Mouse (Mus musculus) ES-E14 (cell line): ENCODE data around the gene Pcyt1a. TPM values are rescaled to one million over a fixed set of nuclear protein-coding genes. Genes with fewer than 3 reads are reported as not detected.

ENCODE experiments used
- DNase-seq: peaks from one replicate; pipeline ENCODE4 v3.0.0-alpha.2; 2013; ENCODE audit warnings: low read depth, low spot score
- H3K27ac ChIP-seq: 2 replicates; pipeline ENCODE4 v1.5.1; 2012; ENCODE audit warnings: low read depth, mild to moderate bottlenecking, low read length, moderate library complexity, mixed read lengths; ENCODE audit not compliant: poor library complexity, insufficient read depth, severe bottlenecking
- H3K36me3 ChIP-seq: 2 replicates; pipeline ENCODE4 v1.6.1; 2012; ENCODE audit warnings: mild to moderate bottlenecking, low read length, moderate library complexity, mixed read lengths; ENCODE audit not compliant: control insufficient read depth, poor library complexity, insufficient read depth, severe bottlenecking
- H3K4me1 ChIP-seq, 2 experiments: fragments of 150-350 bp in 1 of 2; sonication (generic) in 1 of 2; 2 replicates each; pipeline ENCODE4 v1.6.1; 2012; ENCODE audit warnings: low read length in 2 of 2, mild to moderate bottlenecking in 1 of 2, mixed read lengths in 1 of 2; ENCODE audit not compliant: control insufficient read depth in 2 of 2, insufficient read depth in 2 of 2, poor library complexity in 1 of 2
- H3K4me3 ChIP-seq, 2 experiments: fragments of 150-350 bp in 1 of 2; sonication (generic) in 1 of 2; 2 replicates each; pipeline ENCODE4 v1.5.1; 2012; ENCODE audit warnings: low read length in 2 of 2, low read depth in 1 of 2, mild to moderate bottlenecking in 1 of 2, mixed read lengths in 1 of 2; ENCODE audit not compliant: insufficient read depth in 1 of 2, poor library complexity in 1 of 2, severe bottlenecking in 1 of 2
- H3K9ac ChIP-seq: 2 replicates; pipeline ENCODE4 v1.6.1; 2012; ENCODE audit warnings: low read depth, mild to moderate bottlenecking, low read length, mixed read lengths; ENCODE audit not compliant: poor library complexity, insufficient read depth, severe bottlenecking
- H3K9me3 ChIP-seq: fragments of 150-350 bp; sonication (generic); 2 replicates; pipeline ENCODE4 v1.6.1; 2012; ENCODE audit warnings: low read depth, mild to moderate bottlenecking, low read length; ENCODE audit not compliant: control insufficient read depth, insufficient read depth
- CHD2 ChIP-seq: IDR thresholded peaks from 2 replicates; pipeline ENCODE4 v1.6.1; 2014; ENCODE audit warnings: mild to moderate bottlenecking, low read depth, low read length, inconsistent platforms
- HCFC1 ChIP-seq: IDR thresholded peaks from 2 replicates; pipeline ENCODE4 v1.6.1; 2012; ENCODE audit warnings: low read length, inconsistent platforms, borderline replicate concordance; ENCODE audit not compliant: insufficient read depth
- MAFK ChIP-seq: IDR thresholded peaks from 2 replicates; pipeline ENCODE4 v1.6.1; 2014; ENCODE audit warnings: mild to moderate bottlenecking, low read depth, low read length, inconsistent platforms; ENCODE audit not compliant: insufficient read depth
- ZC3H11A ChIP-seq: IDR thresholded peaks from 2 replicates; pipeline ENCODE4 v1.6.1; 2012; ENCODE audit warnings: low read depth, mild to moderate bottlenecking, inconsistent platforms, low read length, borderline replicate concordance
- ZNF384 ChIP-seq: IDR thresholded peaks from 2 replicates; pipeline ENCODE4 v1.6.1; 2012; ENCODE audit warnings: low read depth, low read length, inconsistent platforms
- in situ Hi-C, 2 experiments: fragments of 600-800 bp; cut with MboI; formaldehyde crosslinking; loops; one replicate each; pipeline ENCODE4 v1.15.1; 2025; ENCODE audit warnings: low sequenced_read_pairs in 2 of 2, inconsistent platforms in 1 of 2; ENCODE audit not compliant: unreplicated experiment in 2 of 2
- total RNA-seq: library from RNA; depleted of rRNA; stranded (reverse); fragments of 300-350 nt; gene quantifications from 2 replicates; pipeline ENCODE4 v1.2.3, GENCODE M21; 2012

Gene Pcyt1a
- total RNA-seq, 1 experiment: 18.2 TPM

- no peak overlapping the region for H3K27ac ChIP-seq
- H3K36me3 ChIP-seq: no peaks in the 10 kb centered on the region; the same call in 1 of the 2 replicates
- no peaks in the 10 kb centered on the region for H3K4me1 ChIP-seq
- in situ Hi-C loops: no loop called here
- TF ChIP-seq HCFC1: no peak
- no peak for TF ChIP-seq ZC3H11A
- TF ChIP-seq CHD2: no peak
- no peak for TF ChIP-seq MAFK
- no peak for TF ChIP-seq ZNF384
- no peak overlapping the region for H3K4me3 ChIP-seq
- no peaks in the 10 kb centered on the region for H3K9me3 ChIP-seq
- no peak for DNase-seq
- no peak overlapping the region for H3K9ac ChIP-seq
Observed at GRCm38 (mm10) chr16:32398206-32398605, 32.5 kb upstream of the Pcyt1a start.

DNA sequence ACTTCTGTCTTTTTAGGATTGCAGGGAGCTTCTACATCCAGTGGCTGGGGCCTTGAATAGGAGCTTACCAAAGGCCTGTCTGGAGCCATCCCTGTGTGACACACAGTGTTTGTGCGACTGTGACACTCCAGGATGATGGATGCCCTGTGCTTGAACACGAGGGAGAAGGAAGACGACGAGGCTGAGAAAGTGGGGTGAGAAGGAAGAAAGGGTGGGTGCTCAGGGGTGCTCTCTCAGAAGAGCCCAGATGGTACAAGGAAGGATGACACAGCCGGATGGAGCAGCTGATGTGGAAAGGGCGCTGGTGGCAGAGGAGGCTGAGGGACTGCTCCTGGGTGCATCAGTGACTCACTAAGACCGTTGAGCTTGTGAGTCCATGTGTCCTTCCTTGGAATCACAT is 30.5 kb upstream of the Pcyt1a start, which contains the start of gene Tm4sf19:
Gene Tm4sf19, plus strand, starts transcription at position 240 of the 400 bp plus-strand sequence.
- in situ Hi-C loops: no loop called here
- H3K27ac ChIP-seq: no peak within 1 kb of the TSS
- H3K4me3 ChIP-seq: no peak within 1 kb of the TSS
- no peaks in the 10 kb centered on the region for H3K36me3 ChIP-seq
- no peaks in the 10 kb centered on the region for H3K4me1 ChIP-seq
- no peak for TF ChIP-seq ZNF384
- no peak for TF ChIP-seq CHD2
- TF ChIP-seq HCFC1: no peak
- TF ChIP-seq ZC3H11A: no peak
- H3K9ac ChIP-seq: no peak within 1 kb of the TSS
- DNase-seq: no peak
- H3K9me3 ChIP-seq: no peaks in the 10 kb centered on the region

- H3K9ac ChIP-seq: no peak overlapping the region
- H3K9me3 ChIP-seq: no peaks in the 10 kb centered on the region
- TF ChIP-seq CHD2: no peak
- TF ChIP-seq HCFC1: no peak
- TF ChIP-seq MAFK: no peak
- TF ChIP-seq ZNF384: no peak
- TF ChIP-seq ZC3H11A: no peak
- no peaks in the 10 kb centered on the region for H3K4me1 ChIP-seq
- no peaks in the 10 kb centered on the region for H3K36me3 ChIP-seq
- H3K27ac ChIP-seq: no peak overlapping the region
- no peak for DNase-seq
- no peak overlapping the region for H3K4me3 ChIP-seq
- in situ Hi-C loops: no loop called here
Observed at GRCm38 (mm10) chr16:32401335-32401965, 29.3 kb upstream of the Pcyt1a start.

GRCm38 (mm10) chr16:32402818-32403217 is 27.9 kb upstream of the Pcyt1a start:
- H3K9ac ChIP-seq: no peak overlapping the region
- no peaks in the 10 kb centered on the region for H3K9me3 ChIP-seq
- H3K27ac ChIP-seq: no peak overlapping the region
- H3K4me3 ChIP-seq: no peak overlapping the region
- in situ Hi-C loops: no loop called here
- no peaks in the 10 kb centered on the region for H3K4me1 ChIP-seq
- no peak for DNase-seq
- TF ChIP-seq CHD2 (no peak), ZC3H11A (no peak), HCFC1 (no peak), ZNF384 (no peak), MAFK (no peak)
- no peaks in the 10 kb centered on the region for H3K36me3 ChIP-seq
